Mouse (Mus musculus) lung, adult 2 months (tissue): Measurements from ENCODE around the gene Clstn2. TPM values are rescaled to one million over a fixed set of nuclear protein-coding genes. Genes with fewer than 3 reads are reported as not detected.

Source experiments
- DNase-seq: peaks from one replicate; pipeline ENCODE4 v3.0.0; 2022
- H3K4me1 ChIP-seq: fragments of 200-500 bp; 2 replicates; pipeline ENCODE4 v1.6.1; 2011; ENCODE audit warnings: low read length; ENCODE audit not compliant: control insufficient read depth, insufficient read depth
- H3K4me3 ChIP-seq: fragments of 200-500 bp; replicated peaks from 2 replicates; pipeline ENCODE3; 2011; ENCODE audit warnings: low read depth, mild to moderate bottlenecking, control low read depth, low read length; ENCODE audit errors: extremely low read depth
- CTCF ChIP-seq: fragments of 200-500 bp; IDR thresholded peaks from 2 replicates; pipeline ENCODE4 v1.5.1; 2011; ENCODE audit warnings: mild to moderate bottlenecking, low read length, control low read depth; ENCODE audit not compliant: insufficient read depth
- POLR2A ChIP-seq: fragments of 200-500 bp; IDR thresholded peaks from 2 replicates; pipeline ENCODE4 v1.6.1; 2011; ENCODE audit warnings: low read depth, mild to moderate bottlenecking, control low read depth, low read length, borderline replicate concordance; ENCODE audit errors: extremely low read depth
- WGBS: fragments of 180-500 bp; shearing (Covaris S2); methylation state at CpG from one replicate; pipeline ENCODE4 v1.1.7; 2018; 5-methylcytosine and 5-hydroxymethylcytosine counted together
- polyA plus RNA-seq: library from polyadenylated mRNA; depleted of rRNA; stranded (reverse); fragments of >200 nt; gene quantifications from 2 replicates; pipeline ENCODE4 v1.2.3, GENCODE M21; 2012

Clstn2 gene
- polyA plus RNA-seq, 1 experiment, result 9.9 TPM

DNA sequence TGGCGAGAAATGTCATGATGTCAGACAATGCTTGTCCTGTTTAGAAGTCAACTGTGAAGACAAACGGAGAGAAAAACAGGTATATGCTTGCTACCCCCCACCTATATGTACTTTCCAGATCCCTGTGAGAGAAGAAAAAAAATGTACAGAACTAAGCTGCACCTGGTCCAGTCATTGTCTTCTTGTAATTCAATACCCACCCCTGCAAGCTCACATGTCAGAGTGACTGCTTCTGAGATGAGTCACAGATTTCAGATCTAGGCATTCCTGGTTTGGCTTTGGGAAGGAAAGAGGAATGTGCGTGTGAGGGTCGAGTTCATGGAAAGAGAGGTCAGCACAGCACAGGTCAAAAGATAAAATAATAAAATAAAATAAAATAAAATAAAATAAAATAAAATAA lies 397.6 kb downstream of the Clstn2 start:
- no peak for TF ChIP-seq CTCF
- no peak for TF ChIP-seq POLR2A
- 62% methylated on average over 4 of the region's 4 CpGs for WGBS
- DNase-seq, result no peak
- H3K4me1 ChIP-seq, result no peaks in the 10 kb centered on the region
- H3K4me3 ChIP-seq, result no peak overlapping the region

DNA sequence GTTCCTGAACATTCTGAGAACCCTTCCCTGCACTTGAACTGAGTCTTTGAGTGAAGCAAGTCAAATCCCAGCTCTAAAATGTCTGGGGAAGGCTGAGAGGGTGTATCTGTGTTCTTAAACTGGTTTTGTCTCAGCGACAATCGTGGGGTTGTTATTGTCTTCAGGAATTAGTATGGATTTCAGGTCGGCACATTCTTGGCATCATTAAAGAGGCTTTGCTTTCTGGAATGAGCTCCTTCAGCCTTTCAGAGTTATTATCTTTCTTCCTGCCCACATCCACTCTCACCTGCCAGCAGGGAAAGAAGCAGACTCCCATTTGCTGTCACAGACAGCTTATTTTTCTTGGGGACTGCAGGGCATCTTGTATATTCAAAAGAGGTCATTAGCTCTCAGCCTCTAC lies 398.1 kb downstream of the Clstn2 start:
- no peaks in the 10 kb centered on the region for H3K4me1 ChIP-seq
- no peak for TF ChIP-seq POLR2A
- TF ChIP-seq CTCF, result no peak
- WGBS, result 46% methylated on average over 3 of the region's 3 CpGs
- H3K4me3 ChIP-seq, result no peak overlapping the region
- no peak for DNase-seq

DNA sequence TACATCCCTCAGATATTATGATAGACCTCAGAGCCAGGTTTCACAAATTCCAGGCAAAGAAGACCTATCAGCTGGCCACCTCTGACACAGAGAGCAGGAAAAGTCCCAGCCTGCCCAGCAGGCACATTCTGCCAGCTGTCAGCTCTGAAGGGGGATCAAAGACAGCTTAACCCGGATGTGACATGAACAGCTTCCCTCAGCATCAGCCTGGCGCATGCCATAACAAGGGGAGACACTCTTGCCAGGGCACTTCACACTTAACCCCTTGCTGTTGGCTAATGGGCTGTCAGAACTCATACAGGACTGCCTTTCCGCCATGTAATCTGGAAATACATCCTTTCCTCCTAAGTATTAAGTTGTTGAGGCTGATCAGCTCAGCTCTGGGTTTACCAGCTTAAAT lies 403.8 kb downstream of the Clstn2 start:
- Histone ChIP-seq H3K4me1 (no peaks in the 10 kb centered on the region), H3K4me3 (no peak overlapping the region)
- WGBS, result 38% methylated on average over 3 of the region's 3 CpGs
- DNase-seq, result no peak
- no peak for TF ChIP-seq CTCF
- TF ChIP-seq POLR2A, result no peak

DNA sequence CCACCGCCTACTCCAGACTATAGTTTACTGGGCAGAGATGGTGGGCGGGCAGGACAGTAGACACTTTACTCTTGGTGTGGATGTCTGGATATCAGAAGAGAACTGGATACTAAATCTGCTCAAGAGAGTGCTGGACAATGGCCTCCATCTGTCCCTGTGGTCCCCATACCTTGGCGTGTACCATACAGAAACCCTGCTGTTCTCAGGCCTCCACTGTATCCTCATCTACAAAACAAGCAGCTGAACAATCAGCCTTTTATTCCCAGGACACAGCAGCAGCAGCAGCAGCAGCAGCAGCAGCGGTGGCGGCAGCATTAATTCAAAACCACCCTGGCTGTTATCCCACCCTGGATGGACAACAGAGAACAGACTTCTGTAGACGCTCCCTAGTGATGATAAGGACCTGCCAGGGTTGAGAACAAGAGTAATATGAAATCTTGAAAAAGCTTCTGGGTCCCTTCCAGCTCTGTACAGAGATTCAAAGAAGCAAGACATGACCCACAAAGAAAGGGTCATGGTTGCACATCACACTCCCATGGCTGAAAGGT lies 404.5 kb downstream of the Clstn2 start:
- WGBS, result 74% methylated on average over 6 of the region's 6 CpGs
- Histone ChIP-seq H3K4me3 (no peak overlapping the region), H3K4me1 (no peaks in the 10 kb centered on the region)
- TF ChIP-seq CTCF, result no peak
- no peak for TF ChIP-seq POLR2A
- DNase-seq, result no peak

DNA sequence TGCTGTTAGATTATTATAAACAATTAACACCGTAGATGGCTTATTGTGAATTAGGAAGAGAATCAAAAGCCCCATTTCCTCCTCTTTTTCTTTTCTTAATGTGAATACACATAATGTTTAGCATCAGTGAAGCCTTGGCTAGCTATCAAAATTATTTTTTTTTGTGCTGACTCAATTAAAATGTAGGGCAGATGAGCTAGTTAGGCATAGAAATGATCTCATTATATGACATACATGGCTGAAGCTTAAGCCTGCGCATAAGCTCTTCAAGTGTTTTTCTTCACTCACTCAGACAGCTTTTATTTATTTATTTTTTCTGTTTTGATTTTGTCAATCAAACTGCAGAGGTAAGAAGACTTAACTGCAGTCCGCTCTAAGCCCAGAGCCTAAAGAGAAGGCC lies 405.1 kb downstream of the Clstn2 start:
- TF ChIP-seq POLR2A, result no peak
- no peak for TF ChIP-seq CTCF

DNA sequence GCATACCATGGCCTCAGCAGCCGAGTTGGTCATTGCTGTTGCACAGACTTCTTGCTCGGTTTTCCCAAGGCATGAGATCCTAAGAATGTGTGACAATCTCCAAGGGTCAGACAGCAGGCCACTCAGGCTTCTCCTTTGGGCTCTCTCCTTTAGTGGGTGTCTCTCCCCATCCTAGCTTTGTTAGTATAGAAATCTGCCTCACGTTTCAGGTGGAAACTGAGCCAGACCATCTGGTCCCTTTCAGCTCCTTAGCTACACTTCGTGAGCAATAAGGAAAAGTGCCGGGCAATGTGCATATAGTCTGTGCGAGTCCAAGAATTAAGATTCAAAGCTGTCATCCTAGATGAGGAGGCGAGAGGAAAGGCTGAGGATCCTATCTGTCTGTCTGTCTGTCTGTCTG lies 422.4 kb downstream of the Clstn2 start:
- TF ChIP-seq POLR2A (no peak), CTCF (no peak)
- 64% methylated on average over 7 of the region's 7 CpGs for WGBS
- no peaks in the 10 kb centered on the region for H3K4me1 ChIP-seq
- H3K4me3 ChIP-seq, result no peak overlapping the region
- DNase-seq, result no peak

More for the DNA sequence above, 405.1 kb downstream of the Clstn2 start:
- no peaks in the 10 kb centered on the region for H3K4me1 ChIP-seq
- DNase-seq, result no peak
- WGBS, result 80% methylated on average over 3 of the region's 3 CpGs
- no peak overlapping the region for H3K4me3 ChIP-seq

DNA sequence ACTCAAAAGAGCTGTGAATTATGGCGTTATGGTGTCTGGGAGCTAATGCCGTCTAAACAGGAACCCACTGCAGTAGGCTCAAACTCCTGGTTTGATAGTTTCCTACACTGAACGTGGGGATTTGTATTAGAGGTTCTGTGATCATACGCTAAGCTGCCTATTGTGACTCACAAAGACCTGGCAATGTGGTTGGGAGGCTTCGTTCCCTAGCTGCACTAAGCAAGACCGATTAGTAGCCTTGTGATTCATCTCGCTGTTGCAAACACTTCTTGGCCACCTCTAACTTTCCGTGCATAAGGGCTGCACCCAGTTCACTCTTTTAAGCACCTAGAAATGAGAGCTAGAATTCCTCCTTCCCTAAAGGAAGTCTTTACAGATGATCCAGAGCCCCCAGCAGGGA lies 429.3 kb downstream of the Clstn2 start:
- 72% methylated on average over 8 of the region's 8 CpGs for WGBS
- H3K4me3 ChIP-seq, result no peak overlapping the region

DNA sequence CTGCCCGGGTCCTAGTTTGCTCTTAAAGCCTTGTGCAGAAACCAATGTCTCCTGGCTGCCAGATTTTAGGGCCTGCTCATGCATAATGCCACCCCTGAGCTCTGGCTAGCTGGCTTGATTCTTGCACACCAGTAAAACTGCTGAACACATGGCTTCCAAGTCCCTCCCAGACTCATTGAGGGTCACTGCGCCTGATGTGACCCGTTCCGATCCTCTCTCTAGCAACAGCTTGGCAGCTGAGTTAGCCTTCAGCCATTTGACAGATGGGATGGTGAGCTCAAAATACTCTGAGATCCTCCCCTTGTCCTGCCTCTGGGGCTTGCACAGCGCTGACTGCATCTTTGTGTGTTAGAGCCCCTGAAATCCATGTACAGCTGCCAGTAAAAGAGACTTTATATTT lies 430.5 kb downstream of the Clstn2 start:
- TF ChIP-seq CTCF (no peak), POLR2A (no peak)
- Histone ChIP-seq H3K4me1 (no peaks in the 10 kb centered on the region), H3K4me3 (no peak overlapping the region)
- no peak for DNase-seq
- WGBS, result 57% methylated on average over 5 of the region's 5 CpGs

More for the DNA sequence above, 429.3 kb downstream of the Clstn2 start:
- no peaks in the 10 kb centered on the region for H3K4me1 ChIP-seq
- TF ChIP-seq CTCF (no peak), POLR2A (no peak)
- DNase-seq, result no peak

DNA sequence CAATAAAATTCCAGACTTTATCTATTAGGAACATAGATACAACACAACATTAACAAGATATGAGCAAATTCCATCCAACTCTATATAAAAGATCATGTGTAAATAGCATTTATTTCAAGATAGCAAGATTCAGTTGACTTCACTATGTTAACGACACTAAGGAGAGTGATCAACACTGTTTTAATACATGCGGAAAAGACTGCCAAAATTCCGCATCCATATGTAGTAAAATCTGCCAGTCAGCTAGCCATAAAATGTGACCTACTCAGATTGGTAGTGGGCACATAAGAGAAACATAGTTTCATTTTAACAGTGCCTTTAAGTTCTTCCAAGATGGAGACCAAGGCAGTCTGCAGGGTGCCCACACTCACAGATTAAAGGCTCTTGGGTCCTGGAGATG lies 434.0 kb downstream of the Clstn2 start:
- no peak overlapping the region for H3K4me3 ChIP-seq
- TF ChIP-seq CTCF, result no peak
- TF ChIP-seq POLR2A, result no peak
- WGBS, result 91% methylated on average over 3 of the region's 3 CpGs

DNA sequence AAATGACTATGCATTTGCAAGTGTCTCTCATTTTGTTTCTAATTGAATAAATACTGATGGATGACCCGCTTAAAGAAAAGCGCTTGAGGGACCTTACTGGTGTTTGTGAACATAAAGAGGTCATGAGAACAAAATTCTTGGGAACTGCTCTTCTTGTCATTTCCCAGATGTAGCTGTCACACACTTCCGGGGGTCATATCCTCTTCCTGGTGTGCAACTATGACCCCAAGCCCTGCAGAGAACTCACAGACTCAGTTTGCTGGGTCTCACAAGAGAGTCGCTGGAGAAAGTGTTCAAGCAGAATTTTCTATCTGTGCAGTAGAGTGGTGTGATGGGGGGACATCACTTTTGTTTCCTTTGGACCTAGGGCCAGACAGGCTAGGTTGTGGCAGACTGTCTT lies 442.3 kb downstream of the Clstn2 start:
- no peaks in the 10 kb centered on the region for H3K4me1 ChIP-seq
- TF ChIP-seq CTCF (no peak), POLR2A (no peak)
- no peak overlapping the region for H3K4me3 ChIP-seq
- 61% methylated on average over 4 of the region's 4 CpGs for WGBS
- no peak for DNase-seq

More for the DNA sequence above, 434.0 kb downstream of the Clstn2 start:
- no peaks in the 10 kb centered on the region for H3K4me1 ChIP-seq
- DNase-seq, result no peak
